Mouse (Mus musculus): ENCODE data around the gene Icmt. TPM values are rescaled to one million over a fixed set of nuclear protein-coding genes. Genes with fewer than 3 reads are reported as not detected.

Gene Icmt
- total and polyA plus RNA-seq, 3 experiments: 30.4 to 50.8 TPM; not detected in 1

DNA sequence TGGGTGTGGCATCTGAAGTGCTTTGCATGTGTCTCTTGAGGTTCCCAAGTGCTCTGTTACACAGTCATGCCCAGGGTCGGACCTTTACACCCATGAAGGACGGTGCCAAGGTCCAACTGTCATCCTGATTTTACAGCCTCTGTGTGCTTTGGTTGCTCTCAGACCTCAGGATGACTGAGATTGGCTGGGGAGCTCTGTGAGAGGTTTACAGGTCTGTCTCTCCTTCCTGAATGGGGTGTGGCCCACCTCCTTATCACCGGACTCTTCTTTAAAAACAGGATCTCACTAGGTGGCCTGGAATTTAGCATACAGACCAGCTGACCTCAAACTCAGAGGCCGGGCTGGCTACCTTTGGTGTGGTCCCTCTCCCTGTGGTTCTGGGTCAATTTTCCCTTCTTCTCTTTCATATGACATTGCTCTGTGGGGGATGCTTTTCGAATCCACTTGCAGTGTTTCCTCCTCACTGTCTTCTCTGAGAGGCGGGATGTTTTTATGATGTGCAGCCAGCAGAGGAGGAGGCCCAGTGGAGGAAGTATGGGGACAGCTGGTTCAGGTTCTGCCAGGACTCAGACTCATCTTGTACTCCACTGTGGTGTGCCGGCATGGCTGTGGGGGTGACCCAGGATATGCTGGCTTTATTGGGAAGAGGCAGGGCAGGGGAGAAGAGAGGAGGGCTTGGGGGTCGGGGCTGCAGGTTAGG lies 53.8 kb downstream of the Icmt start:
- Histone ChIP-seq H3K4me1 (ENCODE audit: control insufficient read depth in 1 of 2, insufficient read depth in 2 of 2, low read length in 2 of 2) (peaks cover 0 to 3% of the 10 kb centered on the region in 2 experiments; a peak in 1 of 4 replicates), H3K27ac (ENCODE audit: control insufficient read depth, low read depth, low read length) (no peak overlapping the region), H3K9ac (ENCODE audit: control insufficient read depth, low read depth, low read length, poor library complexity, severe bottlenecking) (no peak overlapping the region), H3K36me3 (ENCODE audit: control insufficient read depth in 1 of 2, insufficient read depth in 2 of 2, low read length in 2 of 2) (no peaks in the 10 kb centered on the region), H3K27me3 (ENCODE audit: control insufficient read depth in 1 of 2, insufficient read depth in 2 of 2, low read length in 2 of 2) (no peaks in the 10 kb centered on the region), H3K9me3 (replicated peaks; ENCODE audit: insufficient read depth, low read length) (no peaks in the 10 kb centered on the region), H3K79me2 (ENCODE audit: control insufficient read depth, insufficient read depth, low read length, poor library complexity) (no peaks in the 10 kb centered on the region), H3K4me3 (ENCODE audit: control insufficient read depth in 1 of 2, insufficient read depth in 1 of 2, low read depth in 2 of 2, low read length in 2 of 2) (no peak overlapping the region)
- DNase-seq (ENCODE audit: low read depth, low spot score): no peak
- no peak for TF ChIP-seq UBTF (IDR thresholded peaks at IDR 0.05; ENCODE audit: borderline replicate concordance, insufficient read depth, low read depth, low read length)
- TF ChIP-seq MXI1 (IDR thresholded peaks at IDR 0.05; ENCODE audit: low read depth, low read length): no peak
- no peak for TF ChIP-seq MAFK (IDR thresholded peaks at IDR 0.05; ENCODE audit: borderline replicate concordance, low read depth, low read length)
- no peak for TF ChIP-seq RAD21 (IDR thresholded peaks at IDR 0.05; ENCODE audit: low read depth, low read length)
- no peak for TF ChIP-seq RCOR1 (IDR thresholded peaks at IDR 0.05; ENCODE audit: low read depth, low read length)
- no peak for TF ChIP-seq POLR2AphosphoS5 (IDR thresholded peaks at IDR 0.05; ENCODE audit: borderline replicate concordance, low read depth, low read length)
- TF ChIP-seq POLR2AphosphoS2 (IDR thresholded peaks at IDR 0.05; ENCODE audit: low read length): no peak
- no peak for TF ChIP-seq HCFC1 (IDR thresholded peaks at IDR 0.05; ENCODE audit: low read depth, low read length)
- TF ChIP-seq E2F4 (IDR thresholded peaks at IDR 0.05; ENCODE audit: borderline replicate concordance, low read depth, low read length): no peak
- no peak for TF ChIP-seq SIN3A (IDR thresholded peaks at IDR 0.05; ENCODE audit: low read length)
- no peak for TF ChIP-seq USF2 (IDR thresholded peaks at IDR 0.05; ENCODE audit: borderline replicate concordance in 1 of 2, insufficient read depth in 1 of 2, low read depth in 1 of 2, low read length in 2 of 2)
- no peak for TF ChIP-seq TAL1 (IDR thresholded peaks at IDR 0.05; ENCODE audit: low read length)
- TF ChIP-seq ZKSCAN1 (IDR thresholded peaks at IDR 0.05; ENCODE audit: low read depth, low read length): no peak
- no peak for TF ChIP-seq MYC (IDR thresholded peaks at IDR 0.05; ENCODE audit: low read depth, low read length)
- no peak for TF ChIP-seq ZC3H11A (IDR thresholded peaks at IDR 0.05; ENCODE audit: low read depth, low read length)
- TF ChIP-seq BHLHE40 (IDR thresholded peaks at IDR 0.05; ENCODE audit: borderline replicate concordance, low read depth, low read length): no peak
- no peak for TF ChIP-seq KAT2A (conservative IDR thresholded peaks at IDR 0.05; ENCODE audit: low read depth, low read length)
- no peak for TF ChIP-seq TCF12 (IDR thresholded peaks at IDR 0.05; ENCODE audit: low read depth, low read length)

Data from MEL (cell line).